8 mouse cellular contexts compared by ENCODE assay signal in the genomic region with DNA sequence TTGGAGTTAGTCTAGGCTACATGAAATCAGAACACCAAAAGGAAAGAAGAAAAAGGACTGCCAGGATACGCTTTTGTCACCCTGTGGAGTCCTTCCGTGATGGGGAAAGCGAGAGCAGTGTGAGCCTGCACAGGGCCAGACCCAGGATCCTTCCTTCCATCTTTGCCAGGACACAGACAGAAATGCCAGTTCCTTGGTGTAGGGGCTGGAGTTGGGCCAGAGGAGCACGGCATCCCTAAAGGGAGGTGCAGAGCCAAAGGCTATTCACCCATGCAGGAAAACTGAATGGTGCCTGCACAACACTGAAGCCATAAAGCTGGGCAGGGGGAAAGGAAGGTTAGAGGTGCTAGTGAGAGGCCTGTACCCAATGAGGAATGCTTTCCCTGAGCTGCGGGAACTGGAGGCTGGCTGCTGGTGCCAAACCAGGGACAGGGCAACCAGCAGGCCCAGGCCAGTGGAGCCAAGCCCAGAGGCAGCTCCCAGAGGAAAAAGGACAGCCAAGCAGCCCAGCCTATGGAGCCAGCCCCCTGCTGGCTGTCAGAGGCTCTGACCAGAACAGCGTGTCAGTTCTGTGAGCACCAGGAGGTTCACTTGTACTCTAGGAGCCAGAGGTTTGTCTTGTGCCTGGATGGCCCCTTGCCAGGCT. TPM values are rescaled to one million over a fixed set of nuclear protein-coding genes. Genes with fewer than 3 reads are reported as not detected.
DNase-seq lines count a peak whose midpoint lies in the region; TF ChIP-seq lines count a peak whose summit lies in the region.

No protein-coding gene starts in this region.

- DNase-seq in 3134 (ENCODE audit: extremely low read depth, insufficient read length, low spot score), result peak; percentile 70
- DNase-seq in MEL (ENCODE audit: low read depth, low spot score), result peak; percentile 65
- DNase-seq in embryo, embryonic 11 days, result peak; percentile 67
- peak; percentile 11 for DNase-seq in heart, adult 8-10 months (ENCODE audit: low spot score)
- DNase-seq in kidney, adult 2 months, result peak; percentile 88
- no peak for DNase-seq in lung, adult 2 months
- DNase-seq in retina, postnatal 1 day, result peak; percentile 54
- no peak for DNase-seq in yolk sac, embryonic 10.5 days (ENCODE audit: low spot score)

- no peak overlapping the region for H3K4me3 ChIP-seq in MEL (ENCODE audit: control insufficient read depth in 1 of 2, insufficient read depth in 1 of 2, low read depth in 2 of 2, low read length in 2 of 2)
- H3K4me3 ChIP-seq in kidney, adult 2 months (ENCODE audit: insufficient read depth, low read depth, low read length), result no peak overlapping the region
- no peak overlapping the region for H3K4me3 ChIP-seq in lung, adult 2 months (replicated peaks; ENCODE audit: extremely low read depth, low read depth, low read length)

- no peaks in the 10 kb centered on the region for H3K79me2 ChIP-seq in MEL (ENCODE audit: control insufficient read depth, insufficient read depth, low read length, poor library complexity)

- H3K36me3 ChIP-seq in MEL (ENCODE audit: control insufficient read depth in 1 of 2, insufficient read depth in 2 of 2, low read length in 2 of 2), result 0 out of 4 replicates have a peak, but pooled peaks cover 0 to 2% of the 10 kb centered on the region in 2 experiments
- no peaks in the 10 kb centered on the region for H3K36me3 ChIP-seq in kidney, adult 2 months (ENCODE audit: control insufficient read depth, insufficient read depth, low read length)

- TF ChIP-seq CTCF in MEL (IDR thresholded peaks at IDR 0.05 in 2 of 3, conservative IDR thresholded peaks at IDR 0.05 in 1 of 3; ENCODE audit: control insufficient read depth in 1 of 3, insufficient read depth in 1 of 3, low read depth in 2 of 3, low read length in 3 of 3, poor library complexity in 1 of 3, severe bottlenecking in 1 of 3), result peak; percentile 59
- peak; percentile 51; the same call in 1 of the 2 replicates for TF ChIP-seq CTCF in kidney, adult 2 months (conservative IDR thresholded peaks at IDR 0.05; ENCODE audit: insufficient read depth, insufficient read length, low read depth, low read length)
- peak; percentile 36; the same call in 1 of the 2 replicates for TF ChIP-seq CTCF in lung, adult 2 months (IDR thresholded peaks at IDR 0.05; ENCODE audit: insufficient read depth, low read length)

- TF ChIP-seq POLR2A in MEL (IDR thresholded peaks at IDR 0.05; ENCODE audit: control insufficient read depth in 1 of 2, insufficient read depth in 1 of 2, low read depth in 1 of 2, low read length in 2 of 2, poor library complexity in 1 of 2), result no peak
- TF ChIP-seq POLR2A in kidney, adult 2 months (IDR thresholded peaks at IDR 0.05; ENCODE audit: low read depth, low read length), result no peak
- TF ChIP-seq POLR2A in lung, adult 2 months (IDR thresholded peaks at IDR 0.05; ENCODE audit: borderline replicate concordance, extremely low read depth, low read depth, low read length), result no peak

- TF ChIP-seq RAD21 in MEL (IDR thresholded peaks at IDR 0.05; ENCODE audit: low read depth, low read length), result no peak

- H3K27me3 ChIP-seq in MEL (ENCODE audit: control insufficient read depth in 1 of 2, insufficient read depth in 2 of 2, low read length in 2 of 2), result no peaks in the 10 kb centered on the region
- no peaks in the 10 kb centered on the region for H3K27me3 ChIP-seq in kidney, adult 2 months (replicated peaks; ENCODE audit: control insufficient read depth, insufficient read depth, low read length)

- H3K9me3 ChIP-seq in MEL (replicated peaks; ENCODE audit: insufficient read depth, low read length), result no peaks in the 10 kb centered on the region

- 49% methylated on average over 6 of the region's 6 CpGs for WGBS in kidney, adult 2 months
- 62% methylated on average over 6 of the region's 6 CpGs for WGBS in lung, adult 2 months

- no peak overlapping the region for H3K27ac ChIP-seq in MEL (ENCODE audit: control insufficient read depth, low read depth, low read length)
- H3K27ac ChIP-seq in kidney, adult 2 months (ENCODE audit: insufficient read depth, low read depth, low read length), result peak overlapping the region; percentile 18; the same call in 1 of the 2 replicates

- peaks cover 3 to 16% of the 10 kb centered on the region in 2 experiments for H3K4me1 ChIP-seq in MEL (ENCODE audit: control insufficient read depth in 1 of 2, insufficient read depth in 2 of 2, low read length in 2 of 2)
- peaks cover 4% of the 10 kb centered on the region; the same call in 1 of the 2 replicates for H3K4me1 ChIP-seq in kidney, adult 2 months (ENCODE audit: control insufficient read depth, insufficient read depth, low read length)
- no peaks in the 10 kb centered on the region for H3K4me1 ChIP-seq in lung, adult 2 months (ENCODE audit: control insufficient read depth, insufficient read depth, low read length)

- TF ChIP-seq EP300 in MEL (IDR thresholded peaks at IDR 0.05; ENCODE audit: low read depth in 1 of 2, low read length in 2 of 2), result no peak

- no peak overlapping the region for H3K9ac ChIP-seq in MEL (ENCODE audit: control insufficient read depth, low read depth, low read length, poor library complexity, severe bottlenecking)

TF ChIP-seq in MEL, 35 proteins besides CTCF, POLR2A, EP300 and RAD21:
- 0 out of 2 replicates have a peak, but pooled peaks have one; percentile 13 for TF ChIP-seq NELFE (IDR thresholded peaks at IDR 0.05; ENCODE audit: low read depth, low read length)
- no peak for TF ChIP-seq ZNF384 (IDR thresholded peaks at IDR 0.05; ENCODE audit: low read depth, low read length)
- TF ChIP-seq RCOR1 (IDR thresholded peaks at IDR 0.05; ENCODE audit: low read depth, low read length), result no peak
- TF ChIP-seq MXI1 (IDR thresholded peaks at IDR 0.05; ENCODE audit: low read depth, low read length), result no peak; the same call in 1 of the 2 replicates
- peak; percentile 49 for TF ChIP-seq SMC3 (IDR thresholded peaks at IDR 0.05; ENCODE audit: low read depth, low read length)
TF ChIP-seq in MEL: peak in this region for 2.

RNA-seq across cellular contexts. Expression of a gene that starts 32.4 kb away (rescaled TPM):
- total RNA-seq in MEL (2012; rRNA removed), result 25.3 and 25.5 TPM in 2 replicates
- polyA plus RNA-seq in MEL (2012; ENCODE audit: insufficient read depth in 1 of 2, insufficient read length in 2 of 2, low read depth in 1 of 2, low replicate concordance in 2 of 2, missing spikeins in 1 of 2), result 10 to 100 TPM in 1 of 2 experiments, not detected in 1; 36.1 TPM
- total RNA-seq in heart, adult 8-10 months (2022), result 10 to 100 TPM; 10.7 to 14.7 (median 12.9) TPM
- polyA plus RNA-seq in kidney, adult 2 months (2012; rRNA removed), result 14.5 and 22.3 TPM in 2 replicates
- 15.0 and 20.5 TPM in 2 replicates for polyA plus RNA-seq in lung, adult 2 months (2012; rRNA removed)

RNA-seq across cellular contexts. Expression of a gene that starts 49.1 kb away (rescaled TPM):
- 10.1 and 11.6 TPM in 2 replicates for total RNA-seq in MEL (2012; rRNA removed)
- 10 to 100 TPM in 1 of 2 experiments, not detected in 1; 17.5 TPM for polyA plus RNA-seq in MEL (2012; ENCODE audit: insufficient read depth in 1 of 2, insufficient read length in 2 of 2, low read depth in 1 of 2, low replicate concordance in 2 of 2, missing spikeins in 1 of 2)
- total RNA-seq in heart, adult 8-10 months (2022), result 1 to 10 TPM in 2 of 4 experiments, under 1 TPM in 2; 0.57 to 1.4 (median 1.1) TPM
- 1.3 and 1.7 TPM in 2 replicates for polyA plus RNA-seq in kidney, adult 2 months (2012; rRNA removed)
- 2.0 and 3.3 TPM in 2 replicates for polyA plus RNA-seq in lung, adult 2 months (2012; rRNA removed)

Comparison
In these comparisons a context has a peak if more than half of its experiments do, and no peak if none do; other contexts are left out.
1. DNase-seq: peak in 3134 (single experiment), MEL (single experiment), embryo, embryonic 11 days (single experiment), heart, adult 8-10 months (single experiment), kidney, adult 2 months (single experiment) and retina, postnatal 1 day (single experiment); none in lung, adult 2 months (single experiment) and yolk sac, embryonic 10.5 days (single experiment).
2. Peak in every context shown above with its lines, with median percentiles within 50 percentile points of each other: CTCF ChIP-seq.